Mouse (Mus musculus): ENCODE results near the gene Pip5k1c. TPM values are rescaled to one million over a fixed set of nuclear protein-coding genes. Genes with fewer than 3 reads are reported as not detected.
A peak's percentile ranks its signal among the peaks of the same experiment; 100 is the strongest.

The Pip5k1c gene
- polyA plus RNA-seq, 2 experiments, result 53.0 to 70.4 TPM

GRCm38 (mm10) chr10:81293334-81294030 is 719 bp downstream of the Pip5k1c start:
- peaks cover 14% of the 10 kb centered on the region for H3K4me1 ChIP-seq (ENCODE audit: control insufficient read depth, insufficient read depth, low read length)
- no peak for DNase-seq (ENCODE audit: low spot score)

GRCm38 (mm10) chr10:81294442-81294841 is 1.7 kb downstream of the Pip5k1c start:
- H3K4me1 ChIP-seq (ENCODE audit: control insufficient read depth, insufficient read depth, low read length), result peaks cover 14% of the 10 kb centered on the region
- H3K9me3 ChIP-seq (ENCODE audit: control insufficient read depth, low read length), result no peaks in the 10 kb centered on the region
- ATAC-seq (ENCODE audit: low FRiP score, low read depth) (no peak), DNase-seq (ENCODE audit: low spot score) (no peak)
- TF ChIP-seq POLR2A (IDR thresholded peaks at IDR 0.05; ENCODE audit: borderline replicate concordance, extremely low read depth, insufficient read depth, insufficient read length), result no peak
- H3K36me3 ChIP-seq (ENCODE audit: control insufficient read depth, insufficient read depth, low read length), result no peaks in the 10 kb centered on the region
- H3K9ac ChIP-seq (ENCODE audit: low read depth, low read length, severe bottlenecking), result peak overlapping the region; percentile 77
- peak overlapping the region; percentile 96 for H3K4me2 ChIP-seq (replicated peaks; ENCODE audit: low read depth, low read length, severe bottlenecking)
- peaks cover 13% of the 10 kb centered on the region; the same call in 1 of the 2 replicates for H3K27me3 ChIP-seq (ENCODE audit: control insufficient read depth, insufficient read depth, low read length)
- H3K27ac ChIP-seq (replicated peaks; ENCODE audit: low read depth, low read length), result no peak overlapping the region
- WGBS, result 39% methylated on average over 8 of the region's 8 CpGs
- H3K4me3 ChIP-seq (replicated peaks; ENCODE audit: low read length), result peak overlapping the region; percentile 81

More at GRCm38 (mm10) chr10:81293334-81294030, 719 bp downstream of the Pip5k1c start:
- Histone ChIP-seq H3K9ac (ENCODE audit: low read depth, low read length, severe bottlenecking) (peak overlapping the region; percentile 77), H3K27ac (replicated peaks; ENCODE audit: low read depth, low read length) (peak overlapping the region; percentile 83), H3K4me3 (replicated peaks; ENCODE audit: low read length) (peak overlapping the region; percentile 81), H3K9me3 (ENCODE audit: control insufficient read depth, low read length) (no peaks in the 10 kb centered on the region), H3K36me3 (ENCODE audit: control insufficient read depth, insufficient read depth, low read length) (no peaks in the 10 kb centered on the region), H3K27me3 (ENCODE audit: control insufficient read depth, insufficient read depth, low read length) (peaks cover 13% of the 10 kb centered on the region; the same call in 1 of the 2 replicates), H3K4me2 (replicated peaks; ENCODE audit: low read depth, low read length, severe bottlenecking) (peak overlapping the region; percentile 96)
- 2% methylated on average over 25 of the region's 25 CpGs for whole genome bisulfite sequencing
- ATAC-seq (ENCODE audit: low FRiP score, low read depth), result no peak
- TF ChIP-seq POLR2A (IDR thresholded peaks at IDR 0.05; ENCODE audit: borderline replicate concordance, extremely low read depth, insufficient read depth, insufficient read length), result no peak

GRCm38 (mm10) chr10:81295185-81295584 is 2.4 kb downstream of the Pip5k1c start:
- Histone ChIP-seq H3K27ac (replicated peaks; ENCODE audit: low read depth, low read length) (no peak overlapping the region), H3K36me3 (ENCODE audit: control insufficient read depth, insufficient read depth, low read length) (0 out of 2 replicates have a peak, but pooled peaks cover 3% of the 10 kb centered on the region), H3K4me3 (replicated peaks; ENCODE audit: low read length) (no peak overlapping the region), H3K9ac (ENCODE audit: low read depth, low read length, severe bottlenecking) (no peak overlapping the region), H3K4me1 (ENCODE audit: control insufficient read depth, insufficient read depth, low read length) (peaks cover 14% of the 10 kb centered on the region), H3K4me2 (replicated peaks; ENCODE audit: low read depth, low read length, severe bottlenecking) (no peak overlapping the region), H3K9me3 (ENCODE audit: control insufficient read depth, low read length) (no peaks in the 10 kb centered on the region), H3K27me3 (ENCODE audit: control insufficient read depth, insufficient read depth, low read length) (peaks cover 8% of the 10 kb centered on the region; the same call in 1 of the 2 replicates)
- 91% methylated on average over 6 of the region's 6 CpGs for WGBS
- ATAC-seq (ENCODE audit: low FRiP score, low read depth) (no peak), DNase-seq (ENCODE audit: low spot score) (no peak)
- TF ChIP-seq POLR2A (IDR thresholded peaks at IDR 0.05; ENCODE audit: borderline replicate concordance, extremely low read depth, insufficient read depth, insufficient read length), result no peak

GRCm38 (mm10) chr10:81297246-81297645 is 4.5 kb downstream of the Pip5k1c start:
- no peak overlapping the region for H3K4me3 ChIP-seq (replicated peaks; ENCODE audit: low read length)
- H3K27ac ChIP-seq (replicated peaks; ENCODE audit: low read depth, low read length), result no peak overlapping the region
- H3K4me2 ChIP-seq (replicated peaks; ENCODE audit: low read depth, low read length, severe bottlenecking), result no peak overlapping the region
- no peak for ATAC-seq (ENCODE audit: low FRiP score, low read depth)
- no peak overlapping the region for H3K9ac ChIP-seq (ENCODE audit: low read depth, low read length, severe bottlenecking)
- WGBS, result 78% methylated on average over 6 of the region's 6 CpGs
- no peaks in the 10 kb centered on the region for H3K9me3 ChIP-seq (ENCODE audit: control insufficient read depth, low read length)
- H3K4me1 ChIP-seq (ENCODE audit: control insufficient read depth, insufficient read depth, low read length), result peaks cover 14% of the 10 kb centered on the region
- 0 out of 2 replicates have a peak, but pooled peaks cover 2% of the 10 kb centered on the region for H3K27me3 ChIP-seq (ENCODE audit: control insufficient read depth, insufficient read depth, low read length)
- no peak for TF ChIP-seq POLR2A (IDR thresholded peaks at IDR 0.05; ENCODE audit: borderline replicate concordance, extremely low read depth, insufficient read depth, insufficient read length)
- 0 out of 2 replicates have a peak, but pooled peaks cover 3% of the 10 kb centered on the region for H3K36me3 ChIP-seq (ENCODE audit: control insufficient read depth, insufficient read depth, low read length)
- DNase-seq (ENCODE audit: low spot score), result no peak

- Histone ChIP-seq H3K36me3 (ENCODE audit: control insufficient read depth, insufficient read depth, low read length) (0 out of 2 replicates have a peak, but pooled peaks cover 3% of the 10 kb centered on the region), H3K9me3 (ENCODE audit: control insufficient read depth, low read length) (no peaks in the 10 kb centered on the region), H3K27ac (replicated peaks; ENCODE audit: low read depth, low read length) (0 out of 2 replicates have a peak overlapping the region, but pooled peaks have one; percentile 38), H3K27me3 (ENCODE audit: control insufficient read depth, insufficient read depth, low read length) (no peaks in the 10 kb centered on the region), H3K4me3 (replicated peaks; ENCODE audit: low read length) (no peak overlapping the region), H3K4me2 (replicated peaks; ENCODE audit: low read depth, low read length, severe bottlenecking) (no peak overlapping the region), H3K9ac (ENCODE audit: low read depth, low read length, severe bottlenecking) (no peak overlapping the region), H3K4me1 (ENCODE audit: control insufficient read depth, insufficient read depth, low read length) (peaks cover 14% of the 10 kb centered on the region)
- WGBS, result 45% methylated on average over 10 of the region's 10 CpGs
- ATAC-seq (ENCODE audit: low FRiP score, low read depth) (no peak), DNase-seq (ENCODE audit: low spot score) (no peak)
- no peak for TF ChIP-seq POLR2A (IDR thresholded peaks at IDR 0.05; ENCODE audit: borderline replicate concordance, extremely low read depth, insufficient read depth, insufficient read length)
Measured at GRCm38 (mm10) chr10:81297845-81298244, 5.1 kb downstream of the Pip5k1c start.

All from limb, embryonic 14.5 days (tissue).